Mouse (Mus musculus): Measurements from ENCODE around the gene Gins3. TPM values are rescaled to one million over a fixed set of nuclear protein-coding genes. Genes with fewer than 3 reads are reported as not detected.

The Gins3 gene
- polyA plus RNA-seq (2012; rRNA removed; ENCODE audit: low replicate concordance), result 1.5 and 2.3 TPM in 2 replicates

DNA sequence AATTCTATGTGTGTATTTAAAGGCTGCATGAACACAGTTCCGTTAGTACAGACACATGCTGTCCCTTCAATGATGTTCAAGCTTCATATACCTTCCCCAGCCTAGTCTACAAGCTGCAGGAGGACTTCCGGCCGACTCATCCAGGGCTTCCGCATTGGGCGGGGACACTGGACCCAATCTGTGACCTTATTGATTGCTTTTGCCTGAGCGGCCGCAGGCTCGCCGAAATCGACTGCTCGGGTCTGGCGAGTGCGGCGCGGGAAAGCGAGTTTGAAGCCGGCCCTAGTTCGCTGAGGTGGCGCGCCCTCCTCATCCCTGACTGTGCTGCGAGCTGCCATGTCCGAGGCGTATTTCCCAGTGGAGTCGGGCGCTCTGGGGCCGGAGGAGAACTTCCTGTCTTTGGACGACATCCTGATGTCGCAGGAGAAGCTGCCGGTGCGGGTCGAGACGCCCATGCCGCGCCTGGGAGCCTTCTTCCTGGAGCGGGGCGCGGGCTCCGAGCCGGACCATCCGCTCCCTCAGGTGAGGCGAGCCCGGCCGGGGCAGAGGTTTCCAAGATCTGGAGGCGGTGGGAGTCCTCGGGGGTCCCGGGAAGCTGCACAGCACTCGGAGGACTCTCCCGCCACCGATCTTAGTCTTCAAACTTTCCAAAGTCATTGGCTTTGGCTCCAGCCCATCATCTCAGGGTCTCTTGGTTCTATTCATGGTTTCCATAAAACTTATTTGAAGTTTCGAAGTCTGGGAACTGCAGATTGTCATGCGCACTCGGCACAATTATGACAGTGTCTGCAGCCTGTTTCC is at the start of gene Gins3:
Gene Gins3 (plus strand): TSS at position 192 of the 801 bp plus-strand sequence.

DNA sequence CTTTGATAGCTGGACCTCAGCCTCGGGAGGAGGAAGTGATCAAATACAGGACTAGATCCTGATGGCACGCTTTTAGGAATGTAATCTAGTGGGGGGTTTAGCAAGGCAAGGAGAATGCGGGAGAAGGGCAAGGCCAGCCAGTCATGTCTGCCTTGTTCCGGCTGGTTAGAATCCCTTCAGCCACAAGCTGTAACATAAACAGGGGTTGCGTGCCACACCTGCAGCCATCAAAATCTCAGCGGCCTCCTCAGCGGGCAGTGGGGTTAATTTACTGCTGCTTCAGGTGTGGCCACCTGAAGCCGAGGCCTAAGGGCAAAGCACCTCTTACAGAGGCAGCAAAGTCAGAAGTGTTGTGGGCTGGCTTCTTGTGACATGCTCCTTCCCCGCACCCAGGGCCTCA is 43.4 kb downstream of the Gins3 start, which contains the start of gene Ndrg4:
Gene Ndrg4 (plus strand): TSS at position 350 of the 400 bp plus-strand sequence.

Other genes with a start within 250 kb of the Gins3 start
- gene Cfap20, start 198.6 kb upstream of the Gins3 start, polyA plus RNA-seq (2012; rRNA removed; ENCODE audit: low replicate concordance), result 38.6 and 45.7 TPM in 2 replicates
- gene Csnk2a2, start 143.4 kb upstream of the Gins3 start, polyA plus RNA-seq (2012; rRNA removed; ENCODE audit: low replicate concordance), result 12.8 and 28.3 TPM in 2 replicates
- not detected in 2 replicates for gene Ccdc113, start 99.4 kb upstream of the Gins3 start, polyA plus RNA-seq (2012; rRNA removed; ENCODE audit: low replicate concordance)
- not detected in 2 replicates for gene Prss54, start 57.1 kb upstream of the Gins3 start, polyA plus RNA-seq (2012; rRNA removed; ENCODE audit: low replicate concordance)
- 22.4 and 26.3 TPM in 2 replicates for gene Ndrg4, start 43.5 kb downstream of the Gins3 start, polyA plus RNA-seq (2012; rRNA removed; ENCODE audit: low replicate concordance)
- 10.3 and 12.0 TPM in 2 replicates for gene Setd6, start 82.4 kb downstream of the Gins3 start, polyA plus RNA-seq (2012; rRNA removed; ENCODE audit: low replicate concordance)
- gene Cnot1, start 174.0 kb downstream of the Gins3 start, polyA plus RNA-seq (2012; rRNA removed; ENCODE audit: low replicate concordance), result 61.0 and 101 TPM in 2 replicates
- 27.5 and 28.0 TPM in 2 replicates for gene Sap18b, start 191.9 kb downstream of the Gins3 start, polyA plus RNA-seq (2012; rRNA removed; ENCODE audit: low replicate concordance)
- gene Slc38a7, start 220.1 kb downstream of the Gins3 start, polyA plus RNA-seq (2012; rRNA removed; ENCODE audit: low replicate concordance), result 27.0 and 30.9 TPM in 2 replicates